ENCODE assay signal across 23 mouse cellular contexts in the genomic region with DNA sequence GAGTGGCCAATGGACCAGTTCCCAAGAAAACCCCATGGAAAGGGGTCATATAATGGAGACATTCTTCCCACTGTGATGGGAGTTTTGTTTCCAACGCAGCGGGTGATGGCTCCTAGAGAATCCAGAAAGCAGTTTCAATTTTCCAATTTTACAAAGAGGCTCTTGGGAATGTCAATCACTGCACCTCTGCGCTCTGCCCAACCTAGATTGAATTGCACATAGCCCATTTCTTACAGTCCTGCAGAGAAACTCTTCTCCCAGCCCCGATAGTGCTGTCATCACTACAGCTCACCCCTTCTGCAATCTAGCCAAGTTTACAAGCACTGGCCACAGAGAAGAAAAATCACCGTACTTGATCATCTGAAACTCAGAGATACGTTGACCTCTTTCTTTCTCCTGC.
A peak's percentile ranks its signal among the peaks of the same experiment; 100 is the strongest.
DNase-seq lines count a peak whose midpoint lies in the region; ATAC-seq and TF ChIP-seq lines count a peak whose summit lies in the region.
"Had no signal": no experiment of that assay in that cellular context is flagged by ENCODE, and none has a peak within 500 bp of the region (broad histone marks: within the 10 kb centered on the region; RNA-seq: fewer than 3 reads in every experiment).

No protein-coding gene starts in this region.

- peak overlapping the region; percentile 28 for H3K4me2 ChIP-seq in heart, embryonic 15.5 days
- H3K4me2 ChIP-seq: embryonic facial prominence, embryonic 15.5 days; forebrain, embryonic 15.5 days; hindbrain, embryonic 12.5 days had no signal

- no peak for TF ChIP-seq EP300 in heart, adult 2 months (IDR thresholded peaks at IDR 0.05; ENCODE audit: insufficient read depth, low read depth, low read length)

- 0 out of 2 replicates have a peak overlapping the region, but pooled peaks have one; percentile 5 for H3K4me3 ChIP-seq in heart, embryonic 10.5 days
- no peak overlapping the region for H3K4me3 ChIP-seq in heart, adult 2 months
- no peak overlapping the region for H3K4me3 ChIP-seq in heart, embryonic 15.5 days
- H3K4me3 ChIP-seq: embryonic facial prominence, embryonic 15.5 days; erythroblast, embryonic 14.5 days; forebrain, embryonic 10.5 days; forebrain, embryonic 15.5 days; hindbrain, embryonic 12.5 days had no signal

- H3K4me1 ChIP-seq in heart, embryonic 10.5 days, result peaks cover 31% of the 10 kb centered on the region
- H3K4me1 ChIP-seq in heart, adult 2 months (ENCODE audit: control insufficient read depth, insufficient read depth, low read length), result peaks cover 5% of the 10 kb centered on the region
- H3K4me1 ChIP-seq in heart, embryonic 15.5 days (replicated peaks), result peaks cover 18% of the 10 kb centered on the region
- H3K4me1 ChIP-seq: forebrain, embryonic 10.5 days; forebrain, embryonic 15.5 days had no signal

- no peaks in the 10 kb centered on the region for H3K79me2 ChIP-seq in heart, adult 2 months (replicated peaks; ENCODE audit: control insufficient read depth, insufficient read depth, low read length)

- no peaks in the 10 kb centered on the region for H3K36me3 ChIP-seq in heart, embryonic 10.5 days
- H3K36me3 ChIP-seq in heart, adult 2 months (ENCODE audit: control insufficient read depth, insufficient read depth, low read length), result no peaks in the 10 kb centered on the region
- H3K36me3 ChIP-seq in heart, embryonic 15.5 days, result no peaks in the 10 kb centered on the region
- H3K36me3 ChIP-seq: embryonic facial prominence, embryonic 15.5 days; forebrain, embryonic 10.5 days; forebrain, embryonic 15.5 days; hindbrain, embryonic 12.5 days had no signal

- no peak for TF ChIP-seq POLR2A in heart, adult 2 months (IDR thresholded peaks at IDR 0.05; ENCODE audit: insufficient read depth, low read depth, low read length)
- TF ChIP-seq POLR2A in brain, embryonic 14.5 days (IDR thresholded peaks at IDR 0.05; ENCODE audit: borderline replicate concordance, extremely low read depth, insufficient read depth, insufficient read length, poor library complexity, severe bottlenecking), result no peak

- WGBS in heart, embryonic 10.5 days, result 47% methylated on average over 6 of the region's 6 CpGs
- 58% methylated on average over 6 of the region's 6 CpGs for WGBS in heart, adult 2 months
- WGBS in heart, embryonic 15.5 days, result 37% methylated on average over 6 of the region's 6 CpGs

- ATAC-seq in heart, embryonic 15.5 days (replicated peaks; ENCODE audit: insufficient number of reproducible peaks, insufficient read depth, low FRiP score, low read depth), result no peak
- ATAC-seq: forebrain, embryonic 15.5 days; hindbrain, embryonic 16.5 days had no signal

- H3K27me3 ChIP-seq in heart, embryonic 10.5 days (ENCODE audit: insufficient read depth, poor library complexity, severe bottlenecking), result no peaks in the 10 kb centered on the region
- H3K27me3 ChIP-seq in heart, adult 2 months (ENCODE audit: control insufficient read depth, insufficient read depth, low read length), result no peaks in the 10 kb centered on the region
- no peaks in the 10 kb centered on the region for H3K27me3 ChIP-seq in heart, embryonic 15.5 days
- H3K27me3 ChIP-seq: CH12.LX; embryonic facial prominence, embryonic 15.5 days; forebrain, embryonic 15.5 days; hindbrain, embryonic 12.5 days had no signal

- no peaks in the 10 kb centered on the region for H3K9me3 ChIP-seq in heart, embryonic 10.5 days
- H3K9me3 ChIP-seq in heart, embryonic 15.5 days (replicated peaks), result no peaks in the 10 kb centered on the region
- H3K9me3 ChIP-seq: embryonic facial prominence, embryonic 15.5 days; forebrain, embryonic 10.5 days; forebrain, embryonic 15.5 days; hindbrain, embryonic 12.5 days had no signal

- TF ChIP-seq CTCF in heart, adult 2 months (IDR thresholded peaks at IDR 0.05), result no peak
- no peak for TF ChIP-seq CTCF in brain, embryonic 14.5 days (IDR thresholded peaks at IDR 0.05; ENCODE audit: borderline replicate concordance, extremely low read depth, insufficient read depth, insufficient read length)

- no peak overlapping the region for H3K27ac ChIP-seq in heart, embryonic 10.5 days
- H3K27ac ChIP-seq in heart, adult 2 months, result no peak overlapping the region
- H3K27ac ChIP-seq in heart, embryonic 15.5 days, result 0 out of 2 replicates have a peak overlapping the region, but pooled peaks have one; percentile 5
- H3K27ac ChIP-seq: embryonic facial prominence, embryonic 15.5 days; forebrain, embryonic 10.5 days; forebrain, embryonic 15.5 days; hindbrain, embryonic 12.5 days; kidney, postnatal 0 days had no signal

- intact Hi-C loops in heart, adult 2 months (cut with DNase I), result no loop called here
- intact Hi-C loops in left cerebral cortex, postnatal 4 days (cut with DNase I), result no loop called here

- no peak overlapping the region for H3K9ac ChIP-seq in heart, adult 2 months (ENCODE audit: low read depth, low read length)
- H3K9ac ChIP-seq in heart, embryonic 15.5 days, result no peak overlapping the region
- H3K9ac ChIP-seq: embryonic facial prominence, embryonic 15.5 days; forebrain, embryonic 15.5 days; hindbrain, embryonic 12.5 days had no signal

- no peak for DNase-seq in heart, embryonic 10.5 days (ENCODE audit: low spot score)
- DNase-seq in heart, adult 2 months, result no peak
- no peak for DNase-seq in heart, adult 9 months (ENCODE audit: low spot score in 2 of 2)
- DNase-seq in left cerebral cortex, postnatal 4 days, result peak; percentile 27
- no peak for DNase-seq in left cerebral cortex, adult 11 months (ENCODE audit: low spot score)
- peak; percentile 24 for DNase-seq in brain, embryonic 14.5 days (ENCODE audit: low read depth)
- DNase-seq: adrenal gland, postnatal 10 days; cerebellum, adult 18-20 months; cerebellum, postnatal 10 days; embryo, embryonic 11 days; gastrocnemius, postnatal 36 days; heart, adult 18-20 months; kidney, adult 11 months; kidney, adult 9 months had no signal

Comparison
In these comparisons a context has a peak if more than half of its experiments do, and no peak if none do; other contexts are left out.
1. DNase-seq: peak in left cerebral cortex, postnatal 4 days (single experiment) and brain, embryonic 14.5 days (single experiment); none in heart, embryonic 10.5 days (single experiment), heart, adult 2 months (0 of 2), heart, adult 9 months (0 of 2) and left cerebral cortex, adult 11 months (single experiment).